In the genomic region with DNA sequence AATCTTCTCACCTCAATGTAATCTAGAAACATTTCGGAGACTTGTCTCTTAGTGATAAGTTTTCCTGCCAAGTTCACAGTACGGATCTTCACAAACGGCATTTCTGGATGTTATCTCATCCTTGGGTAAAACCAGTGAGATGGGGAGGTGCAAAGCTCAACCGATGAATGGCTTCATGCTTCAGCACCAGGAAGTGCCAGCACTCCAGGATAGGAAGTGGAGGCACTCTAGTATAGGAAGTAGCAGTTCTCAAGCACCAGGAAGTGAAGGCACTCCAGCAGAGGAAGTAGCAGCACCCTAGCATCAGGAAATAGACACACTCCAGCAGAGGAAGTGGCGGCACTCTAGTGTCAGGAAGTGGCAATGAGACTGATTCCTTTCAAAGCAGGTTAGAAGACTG, we compare ENCODE assay signal across 18 mouse cellular contexts. TPM values are rescaled to one million over a fixed set of nuclear protein-coding genes. Genes with fewer than 3 reads are reported as not detected.
DNase-seq lines count a peak whose midpoint lies in the region; ATAC-seq and TF ChIP-seq lines count a peak whose summit lies in the region.
"Had no signal": no experiment of that assay in that cellular context is flagged by ENCODE, and none has a peak within 500 bp of the region (broad histone marks: within the 10 kb centered on the region; RNA-seq: fewer than 3 reads in every experiment).

No protein-coding gene starts in this region.

- no peak overlapping the region for H3K27ac ChIP-seq in gastrocnemius, adult 2 months
- H3K27ac ChIP-seq: heart, adult 2 months; hindbrain, embryonic 13.5 days; kidney, postnatal 0 days; left cerebral cortex, adult 2 months; lung, embryonic 15.5 days; midbrain, embryonic 13.5 days; neural tube, embryonic 12.5 days had no signal

- peak; percentile 52 to 56 for DNase-seq in spleen, postnatal 36 days (ENCODE audit: low spot score in 2 of 2)
- DNase-seq in spleen, postnatal 4 days (ENCODE audit: low spot score in 2 of 2), result no peak
- peak; percentile 81 for DNase-seq in naive thymus-derived CD4-positive, alpha-beta T cell, adult 2 months (ENCODE audit: low read depth)
- DNase-seq in gastrocnemius, adult 2 months, result no peak
- DNase-seq in frontal cortex, postnatal 14 days (ENCODE audit: low spot score in 2 of 2), result no peak
- DNase-seq in gastrocnemius, postnatal 4 days (ENCODE audit: low spot score in 2 of 2), result no peak
- DNase-seq: cerebellum, adult 2 months; heart, adult 2 months; liver; retina, postnatal 1 day had no signal

- no peak overlapping the region for H3K4me3 ChIP-seq in gastrocnemius, adult 2 months
- H3K4me3 ChIP-seq: erythroblast, embryonic 14.5 days; heart, adult 2 months; hindbrain, embryonic 13.5 days; left cerebral cortex, adult 2 months; lung, embryonic 15.5 days; midbrain, embryonic 13.5 days; neural tube, embryonic 12.5 days had no signal

- intact Hi-C loops in gastrocnemius, adult 2 months (cut with DNase I), result no loop called here

- ATAC-seq in activated CD4-positive, CD25-positive, alpha-beta regulatory T cell, adult 4 months, result peak; percentile 85
- ATAC-seq: midbrain, embryonic 13.5 days had no signal

- TF ChIP-seq CTCF in gastrocnemius, adult 2 months (IDR thresholded peaks at IDR 0.05), result no peak

RNA-seq across cellular contexts. Expression of gene Fli1, which starts 27.9 kb away (rescaled TPM):
- 100 to 1,000 TPM; 114 to 122 TPM for polyA plus RNA-seq in activated CD4-positive, CD25-positive, alpha-beta regulatory T cell, adult 4 months (2017; shearing (Covaris generic))
- total RNA-seq in gastrocnemius, adult 2 months (2021), result 1 to 10 TPM; 7.9 to 8.5 TPM
- 10 to 100 TPM; 22.3 to 27.9 TPM for total RNA-seq in gastrocnemius, postnatal 4 days (2021)

Comparison
In these comparisons a context has a peak if more than half of its experiments do, and no peak if none do; other contexts are left out.
1. DNase-seq: peak in spleen, postnatal 36 days (2 of 2) and naive thymus-derived CD4-positive, alpha-beta T cell, adult 2 months (single experiment); none in spleen, postnatal 4 days (0 of 2), gastrocnemius, adult 2 months (single experiment), frontal cortex, postnatal 14 days (0 of 2) and gastrocnemius, postnatal 4 days (0 of 2).